Comparison of ENCODE assay signal across 22 mouse cellular contexts in genomic region chr16:45104993-45105392, GRCm38 (mm10). TPM values are rescaled to one million over a fixed set of nuclear protein-coding genes. Genes with fewer than 3 reads are reported as not detected.
DNase-seq lines count a peak whose midpoint lies in the region; ATAC-seq and TF ChIP-seq lines count a peak whose summit lies in the region.
"Had no signal": no experiment of that assay in that cellular context is flagged by ENCODE, and none has a peak within 500 bp of the region (broad histone marks: within the 10 kb centered on the region; RNA-seq: fewer than 3 reads in every experiment).

No protein-coding gene starts in this region.

- no peak overlapping the region for H3K4me2 ChIP-seq in forebrain, embryonic 16.5 days (ENCODE audit: low read length)
- no peak overlapping the region for H3K4me2 ChIP-seq in forebrain, embryonic 13.5 days
- H3K4me2 ChIP-seq: embryonic facial prominence, embryonic 12.5 days; heart, embryonic 11.5 days; heart, embryonic 15.5 days; hindbrain, embryonic 14.5 days; intestine, embryonic 15.5 days had no signal

- peak; percentile 26 for DNase-seq in left cerebral cortex, adult 11 months (ENCODE audit: low spot score)
- no peak for DNase-seq in left cerebral cortex, postnatal 4 days
- peak; percentile 31 for DNase-seq in right cerebral cortex, postnatal 25 days
- no peak for DNase-seq in right cerebral cortex, postnatal 14 days
- peak; percentile 55 for DNase-seq in brain, embryonic 14.5 days (ENCODE audit: low read depth)
- DNase-seq: adrenal gland, adult 8-10 months; adrenal gland, postnatal 36 days; cerebellum, adult 11-12 months; cerebellum, adult 9-10 months; cerebellum, postnatal 25 days; heart, adult 2 months; heart, postnatal 14 days; kidney, adult 18-20 months had no signal

- H3K4me1 ChIP-seq in forebrain, embryonic 16.5 days (replicated peaks; ENCODE audit: control insufficient read depth, insufficient read depth, low read length), result 0 out of 2 replicates have a peak, but pooled peaks cover 2% of the 10 kb centered on the region
- H3K4me1 ChIP-seq in forebrain, embryonic 13.5 days, result no peaks in the 10 kb centered on the region
- H3K4me1 ChIP-seq: embryonic facial prominence, embryonic 12.5 days; intestine, embryonic 15.5 days had no signal

- H3K9ac ChIP-seq in forebrain, embryonic 16.5 days (replicated peaks; ENCODE audit: low read depth, low read length), result no peak overlapping the region
- H3K9ac ChIP-seq in forebrain, embryonic 13.5 days, result no peak overlapping the region
- H3K9ac ChIP-seq: embryonic facial prominence, embryonic 12.5 days; heart, embryonic 15.5 days; hindbrain, embryonic 14.5 days; intestine, embryonic 15.5 days had no signal

- no peaks in the 10 kb centered on the region for H3K9me3 ChIP-seq in forebrain, embryonic 16.5 days (ENCODE audit: control insufficient read depth, low read length)
- no peaks in the 10 kb centered on the region for H3K9me3 ChIP-seq in forebrain, embryonic 13.5 days (replicated peaks)
- H3K9me3 ChIP-seq: embryonic facial prominence, embryonic 12.5 days; heart, embryonic 15.5 days; intestine, embryonic 15.5 days had no signal

- no peak overlapping the region for H3K27ac ChIP-seq in forebrain, embryonic 16.5 days (ENCODE audit: low read length)
- H3K27ac ChIP-seq in forebrain, embryonic 13.5 days, result no peak overlapping the region
- H3K27ac ChIP-seq: embryonic facial prominence, embryonic 12.5 days; heart, adult 2 months; heart, embryonic 15.5 days; hindbrain, embryonic 14.5 days; intestine, embryonic 15.5 days had no signal

- peak; percentile 70; the same call in 1 of the 2 replicates for ATAC-seq in forebrain, embryonic 16.5 days
- no peak for ATAC-seq in forebrain, embryonic 13.5 days
- ATAC-seq in granulocyte monocyte progenitor cell, adult 5-6 weeks (replicated peaks; ENCODE audit: poor library complexity, severe bottlenecking), result no peak
- ATAC-seq: intestine, embryonic 15.5 days had no signal

- no peak for TF ChIP-seq CTCF in brain, embryonic 14.5 days (IDR thresholded peaks at IDR 0.05; ENCODE audit: borderline replicate concordance, extremely low read depth, insufficient read depth, insufficient read length)

- no peaks in the 10 kb centered on the region for H3K27me3 ChIP-seq in forebrain, embryonic 16.5 days (replicated peaks; ENCODE audit: control insufficient read depth, insufficient read depth, low read length)
- no peaks in the 10 kb centered on the region for H3K27me3 ChIP-seq in forebrain, embryonic 13.5 days
- H3K27me3 ChIP-seq: embryonic facial prominence, embryonic 12.5 days; heart, embryonic 15.5 days; intestine, embryonic 15.5 days had no signal

- intact Hi-C loops in left cerebral cortex, postnatal 4 days (cut with DNase I), result no loop called here

- no peak overlapping the region for H3K4me3 ChIP-seq in forebrain, embryonic 16.5 days (replicated peaks; ENCODE audit: low read length)
- H3K4me3 ChIP-seq in forebrain, embryonic 13.5 days, result no peak overlapping the region
- H3K4me3 ChIP-seq: embryonic facial prominence, embryonic 12.5 days; heart, adult 2 months; heart, embryonic 15.5 days; intestine, embryonic 15.5 days had no signal

- H3K36me3 ChIP-seq in forebrain, embryonic 16.5 days (ENCODE audit: control insufficient read depth, insufficient read depth), result no peaks in the 10 kb centered on the region
- no peaks in the 10 kb centered on the region for H3K36me3 ChIP-seq in forebrain, embryonic 13.5 days (ENCODE audit: poor library complexity, severe bottlenecking)
- H3K36me3 ChIP-seq: embryonic facial prominence, embryonic 12.5 days; intestine, embryonic 15.5 days had no signal

- WGBS in forebrain, embryonic 16.5 days, result 47% methylated on average over 3 of the region's 3 CpGs
- WGBS in forebrain, embryonic 13.5 days, result 66% methylated on average over 3 of the region's 3 CpGs

- TF ChIP-seq POLR2A in brain, embryonic 14.5 days (IDR thresholded peaks at IDR 0.05; ENCODE audit: borderline replicate concordance, extremely low read depth, insufficient read depth, insufficient read length, poor library complexity, severe bottlenecking), result no peak

RNA-seq across cellular contexts. Expression of gene Ccdc80, which starts 11.8 kb away (rescaled TPM):
- 19.6 and 32.8 TPM in 2 replicates for polyA plus RNA-seq in forebrain, embryonic 16.5 days (2015; fragmentation: Nextera tagmentation; extraction: Ambion mirVana)
- 6.6 and 7.3 TPM in 2 replicates for polyA plus RNA-seq in forebrain, embryonic 13.5 days (2015; fragmentation: Nextera tagmentation; extraction: Ambion mirVana)
- 10 to 100 TPM; 12.8 to 14.5 TPM for total RNA-seq in left cerebral cortex, postnatal 4 days (2021)
- polyA plus RNA-seq in brain, embryonic 14.5 days (2012; rRNA removed), result 6.7 and 7.0 TPM in 2 replicates
- total RNA-seq in granulocyte monocyte progenitor cell, adult 5-6 weeks (2014; fragmentation: Nextera tagmentation), result 0.43 TPM in 1 of 2 replicates, not detected in the other
- total RNA-seq in granulocyte monocyte progenitor cell, adult 5-6 weeks (2017), result 0.41 TPM in 1 of 2 replicates, not detected in the other
- total RNA-seq: hematopoietic stem cell, adult 5-6 weeks had no signal

RNA-seq across cellular contexts. Expression of gene Slc35a5, which starts 53.5 kb away (rescaled TPM):
- polyA plus RNA-seq in forebrain, embryonic 16.5 days (2015; fragmentation: Nextera tagmentation; extraction: Ambion mirVana), result 37.0 and 39.9 TPM in 2 replicates
- 23.6 and 25.3 TPM in 2 replicates for polyA plus RNA-seq in forebrain, embryonic 13.5 days (2015; fragmentation: Nextera tagmentation; extraction: Ambion mirVana)
- 10 to 100 TPM; 49.5 to 52.3 TPM for total RNA-seq in left cerebral cortex, postnatal 4 days (2021)
- polyA plus RNA-seq in brain, embryonic 14.5 days (2012; rRNA removed), result 21.5 and 25.6 TPM in 2 replicates
- total RNA-seq in granulocyte monocyte progenitor cell, adult 5-6 weeks (2014; fragmentation: Nextera tagmentation), result 8.7 and 15.9 TPM in 2 replicates
- 10.9 and 20.1 TPM in 2 replicates for total RNA-seq in granulocyte monocyte progenitor cell, adult 5-6 weeks (2017)

RNA-seq across cellular contexts. Expression of gene Atg3, which starts 53.6 kb away (rescaled TPM):
- 52.0 and 54.0 TPM in 2 replicates for polyA plus RNA-seq in forebrain, embryonic 16.5 days (2015; fragmentation: Nextera tagmentation; extraction: Ambion mirVana)
- 42.9 and 43.2 TPM in 2 replicates for polyA plus RNA-seq in forebrain, embryonic 13.5 days (2015; fragmentation: Nextera tagmentation; extraction: Ambion mirVana)
- 10 to 100 TPM; 41.8 to 48.1 TPM for total RNA-seq in left cerebral cortex, postnatal 4 days (2021)
- polyA plus RNA-seq in brain, embryonic 14.5 days (2012; rRNA removed), result 29.4 and 30.5 TPM in 2 replicates
- total RNA-seq in granulocyte monocyte progenitor cell, adult 5-6 weeks (2014; fragmentation: Nextera tagmentation), result 52.2 and 60.2 TPM in 2 replicates
- total RNA-seq in granulocyte monocyte progenitor cell, adult 5-6 weeks (2017), result 57.3 and 66.7 TPM in 2 replicates

Comparison
In these comparisons a context has a peak if more than half of its experiments do, and no peak if none do; other contexts are left out.
1. DNase-seq: peak in left cerebral cortex, adult 11 months (single experiment), right cerebral cortex, postnatal 25 days (single experiment) and brain, embryonic 14.5 days (single experiment); none in left cerebral cortex, postnatal 4 days (single experiment) and right cerebral cortex, postnatal 14 days (single experiment).